9 mouse cellular contexts compared by ENCODE assay signal in genomic region chr10:38966646-38967045, GRCm38 (mm10). TPM values are rescaled to one million over a fixed set of nuclear protein-coding genes. Genes with fewer than 3 reads are reported as not detected.
DNase-seq lines count a peak whose midpoint lies in the region; ATAC-seq and TF ChIP-seq lines count a peak whose summit lies in the region.
"Had no signal": no experiment of that assay in that cellular context is flagged by ENCODE, and none has a peak within 500 bp of the region (broad histone marks: within the 10 kb centered on the region; RNA-seq: fewer than 3 reads in every experiment).

No protein-coding gene starts in this region.

- 54% methylated on average over 2 of the region's 2 CpGs for WGBS in lung, adult 2 months
- 77% methylated on average over 2 of the region's 2 CpGs for WGBS in intestine, embryonic 14.5 days
- 64% methylated on average over 2 of the region's 2 CpGs for WGBS in small intestine, adult 2 months

- intact Hi-C loops in gastrocnemius, adult 2 months (cut with DNase I): loop anchor here (5.0 kb wide), 2 partner anchors 41 to 89 kb away; no protein-coding TSS in a partner anchor

- H3K36me3 ChIP-seq in intestine, embryonic 14.5 days (ENCODE audit: control insufficient read depth, insufficient read depth, low read length): no peaks in the 10 kb centered on the region
- no peaks in the 10 kb centered on the region for H3K36me3 ChIP-seq in small intestine, adult 2 months (ENCODE audit: control insufficient read depth, insufficient read depth, low read length)

- no peak for TF ChIP-seq POLR2A in lung, adult 2 months (IDR thresholded peaks at IDR 0.05; ENCODE audit: borderline replicate concordance, extremely low read depth, low read depth, low read length)
- TF ChIP-seq POLR2A in small intestine, adult 2 months (IDR thresholded peaks at IDR 0.05; ENCODE audit: low read depth, low read length): no peak

- TF ChIP-seq CTCF in gastrocnemius, adult 2 months (IDR thresholded peaks at IDR 0.05): no peak
- TF ChIP-seq CTCF in lung, adult 2 months (IDR thresholded peaks at IDR 0.05; ENCODE audit: insufficient read depth, low read length): no peak
- no peak for TF ChIP-seq CTCF in small intestine, adult 2 months (IDR thresholded peaks at IDR 0.05; ENCODE audit: extremely low read depth, insufficient read length, insufficient replicate concordance, low read depth, low read length)

- H3K9me3 ChIP-seq in intestine, embryonic 14.5 days (ENCODE audit: control insufficient read depth, low read length): no peaks in the 10 kb centered on the region

- H3K27me3 ChIP-seq in intestine, embryonic 14.5 days (replicated peaks; ENCODE audit: control insufficient read depth, insufficient read depth, low read length): no peaks in the 10 kb centered on the region
- no peaks in the 10 kb centered on the region for H3K27me3 ChIP-seq in small intestine, adult 2 months (ENCODE audit: control insufficient read depth, insufficient read depth, low read length)

- H3K4me2 ChIP-seq in intestine, embryonic 14.5 days (ENCODE audit: low read length): peak overlapping the region; percentile 66

- peak overlapping the region; percentile 89 for H3K27ac ChIP-seq in gastrocnemius, adult 2 months
- H3K27ac ChIP-seq in intestine, embryonic 14.5 days (ENCODE audit: low read depth): no peak overlapping the region
- peak overlapping the region; percentile 63; the same call in 1 of the 2 replicates for H3K27ac ChIP-seq in small intestine, adult 2 months (ENCODE audit: insufficient read depth, low read depth, low read length)

- no peak for ATAC-seq in intestine, embryonic 14.5 days (replicated peaks; ENCODE audit: low FRiP score, low TSS enrichment, low read depth)

- H3K4me3 ChIP-seq in gastrocnemius, adult 2 months: peak overlapping the region; percentile 82
- peak overlapping the region; percentile 69 for H3K4me3 ChIP-seq in lung, adult 2 months (replicated peaks; ENCODE audit: extremely low read depth, low read depth, low read length)
- peak overlapping the region; percentile 38 for H3K4me3 ChIP-seq in intestine, embryonic 14.5 days (ENCODE audit: low read depth, low read length)
- H3K4me3 ChIP-seq in small intestine, adult 2 months (ENCODE audit: low read depth, low read length): no peak overlapping the region

- H3K4me1 ChIP-seq in lung, adult 2 months (ENCODE audit: control insufficient read depth, insufficient read depth, low read length): peaks cover 6% of the 10 kb centered on the region
- H3K4me1 ChIP-seq in intestine, embryonic 14.5 days (replicated peaks; ENCODE audit: control insufficient read depth, insufficient read depth, low read length): peaks cover 18% of the 10 kb centered on the region
- H3K4me1 ChIP-seq in small intestine, adult 2 months (ENCODE audit: control insufficient read depth, insufficient read depth, insufficient read length, low read length): no peaks in the 10 kb centered on the region

- H3K9ac ChIP-seq in intestine, embryonic 14.5 days (ENCODE audit: low read length): peak overlapping the region; percentile 50

- DNase-seq in gastrocnemius, adult 2 months: no peak
- no peak for DNase-seq in gastrocnemius, adult 18-20 months (ENCODE audit: low spot score)
- no peak for DNase-seq in lung, adult 2 months
- DNase-seq in lung, postnatal 10 days: no peak
- no peak for DNase-seq in intestine, embryonic 14.5 days (ENCODE audit: low spot score)
- no peak for DNase-seq in urinary bladder, postnatal 10 days (ENCODE audit: low spot score)
- DNase-seq in ovary, adult 18-20 months (ENCODE audit: low spot score): no peak
- DNase-seq: cerebellum, adult 11-12 months had no signal

RNA-seq across cellular contexts. Expression of gene Lama4, which starts 1.3 kb away (rescaled TPM):
- total RNA-seq in gastrocnemius, adult 2 months (2021): 10 to 100 TPM; 13.3 to 22.3 TPM
- 10 to 100 TPM; 13.7 to 19.2 TPM for total RNA-seq in gastrocnemius, adult 18-20 months (2021)
- polyA plus RNA-seq in lung, adult 2 months (2012; rRNA removed): 37.7 and 48.2 TPM in 2 replicates
- polyA plus RNA-seq in intestine, embryonic 14.5 days (2014; fragmentation: Nextera tagmentation; extraction: Ambion mirVana): 69.6 and 70.2 TPM in 2 replicates
- polyA plus RNA-seq in small intestine, adult 2 months (2012; rRNA removed): 5.4 and 8.9 TPM in 2 replicates
